Mouse (Mus musculus) CH12.LX (cell line): ENCODE results near the gene Rpl18a. TPM values are rescaled to one million over a fixed set of nuclear protein-coding genes. Genes with fewer than 3 reads are reported as not detected.

Source experiments
- DNase-seq: peaks from one replicate; pipeline ENCODE4 v3.0.0-alpha.2; 2013; ENCODE audit errors: extremely low read depth
- H3K27ac ChIP-seq: 2 replicates; pipeline ENCODE4 v1.5.1; 2012; ENCODE audit warnings: low read depth, mild to moderate bottlenecking, control low read depth, moderate library complexity; ENCODE audit not compliant: insufficient read depth
- H3K27me3 ChIP-seq: replicated peaks from 2 replicates; pipeline ENCODE3; 2012; ENCODE audit warnings: inconsistent platforms
- H3K36me3 ChIP-seq, 2 experiments: replicated peaks in 1 of 2; 2 replicates each; pipeline versions ENCODE3 to v1.6.1; 2012; ENCODE audit warnings: inconsistent platforms in 1 of 2, low read length in 1 of 2, mild to moderate bottlenecking in 1 of 2, mixed read lengths in 1 of 2, moderate library complexity in 1 of 2; ENCODE audit not compliant: control insufficient read depth in 1 of 2, insufficient read depth in 1 of 2
- H3K4me1 ChIP-seq, 2 experiments: 2 replicates each; pipeline ENCODE4 v1.6.1; 2012; ENCODE audit warnings: inconsistent platforms in 1 of 2, moderate library complexity in 1 of 2; ENCODE audit not compliant: insufficient read depth in 2 of 2, control insufficient read depth in 1 of 2
- H3K4me2 ChIP-seq: 2 replicates; pipeline ENCODE4 v1.6.1; 2012; ENCODE audit warnings: low read depth, mild to moderate bottlenecking, control low read depth; ENCODE audit not compliant: poor library complexity, insufficient read depth, severe bottlenecking
- H3K4me3 ChIP-seq, 3 experiments: fragments of 150-350 bp in 1 of 3; sonication (generic) in 1 of 3; replicated peaks in 1 of 3; 2 replicates each; pipeline versions ENCODE3 to v1.5.1; 2011 to 2012; ENCODE audit warnings: low read depth in 2 of 3, low read length in 2 of 3, mild to moderate bottlenecking in 2 of 3, moderate library complexity in 2 of 3, control low read depth in 1 of 3, improper control_type of control experiment in 1 of 3, inconsistent platforms in 1 of 3, mixed read lengths in 1 of 3; ENCODE audit not compliant: poor library complexity in 1 of 3
- H3K79me2 ChIP-seq: replicated peaks from 2 replicates; pipeline ENCODE4 v1.6.1; 2012; ENCODE audit warnings: mild to moderate bottlenecking, moderate library complexity; ENCODE audit not compliant: control insufficient read depth, poor library complexity, insufficient read depth, severe bottlenecking; ENCODE audit errors: extremely low read depth
- H3K9ac ChIP-seq: 2 replicates; pipeline ENCODE4 v1.6.1; 2012; ENCODE audit warnings: low read depth, mild to moderate bottlenecking, control low read depth, moderate library complexity; ENCODE audit not compliant: insufficient read depth
- H3K9me3 ChIP-seq: replicated peaks from 2 replicates; pipeline ENCODE3; 2012; ENCODE audit warnings: low read length, inconsistent platforms, mixed read lengths
- BHLHE40 ChIP-seq: IDR thresholded peaks from 2 replicates; pipeline ENCODE4 v1.6.1; 2011; ENCODE audit warnings: mild to moderate bottlenecking, low read depth, low read length, improper control_type of control experiment
- CHD1 ChIP-seq: IDR thresholded peaks from 2 replicates; pipeline ENCODE4 v1.6.1; 2012; ENCODE audit warnings: low read depth, low read length, improper control_type of control experiment, inconsistent platforms
- CHD2 ChIP-seq: IDR thresholded peaks from 2 replicates; pipeline ENCODE4 v1.6.1; 2011; ENCODE audit warnings: low read length, improper control_type of control experiment
- CTCF ChIP-seq, 2 experiments: IDR thresholded peaks in 1 of 2; conservative IDR thresholded peaks in 1 of 2; 2 replicates each; pipeline ENCODE4 v1.5.1; 2011 to 2012; ENCODE audit warnings: low read depth in 2 of 2, low read length in 2 of 2, improper control_type of control experiment in 1 of 2, inconsistent platforms in 1 of 2, mild to moderate bottlenecking in 1 of 2, moderate library complexity in 1 of 2
- ELF1 ChIP-seq: IDR thresholded peaks from 2 replicates; pipeline ENCODE4 v1.6.1; 2014; ENCODE audit warnings: low read depth, mild to moderate bottlenecking, inconsistent platforms, low read length, improper control_type of control experiment
- ETS1 ChIP-seq: conservative IDR thresholded peaks from 2 replicates; pipeline ENCODE4 v1.6.1; 2012; ENCODE audit warnings: low read depth, mild to moderate bottlenecking, inconsistent platforms, low read length, improper control_type of control experiment, moderate library complexity
- GABPA ChIP-seq: IDR thresholded peaks from 2 replicates; pipeline ENCODE4 v1.6.1; 2012; ENCODE audit warnings: low read depth, low read length, improper control_type of control experiment, inconsistent platforms; ENCODE audit not compliant: insufficient replicate concordance
- IRF4 ChIP-seq: IDR thresholded peaks from 2 replicates; pipeline ENCODE4 v1.6.1; 2014; ENCODE audit warnings: low read depth, mild to moderate bottlenecking, inconsistent platforms, low read length, improper control_type of control experiment
- JUND ChIP-seq: conservative IDR thresholded peaks from 2 replicates; pipeline ENCODE4 v1.6.1; 2011; ENCODE audit warnings: low read depth, low read length, improper control_type of control experiment
- KAT2A ChIP-seq: IDR thresholded peaks from 2 replicates; pipeline ENCODE4 v1.6.1; 2012; ENCODE audit warnings: low read length, improper control_type of control experiment, inconsistent platforms; ENCODE audit not compliant: insufficient replicate concordance
- MAX ChIP-seq: IDR thresholded peaks from 2 replicates; pipeline ENCODE4 v1.6.1; 2011; ENCODE audit warnings: low read length, improper control_type of control experiment
- MEF2A ChIP-seq: IDR thresholded peaks from 2 replicates; pipeline ENCODE4 v1.6.1; 2014; ENCODE audit warnings: low read depth, mild to moderate bottlenecking, inconsistent platforms, low read length, improper control_type of control experiment, borderline replicate concordance
- MYC ChIP-seq: IDR thresholded peaks from 2 replicates; pipeline ENCODE4 v1.6.1; 2011; ENCODE audit warnings: low read depth, mild to moderate bottlenecking, improper control_type of control experiment, low read length
- NELFE ChIP-seq: IDR thresholded peaks from 2 replicates; pipeline ENCODE4 v1.6.1; 2011; ENCODE audit warnings: low read depth, low read length, improper control_type of control experiment
- NRF1 ChIP-seq: IDR thresholded peaks from 2 replicates; pipeline ENCODE4 v1.6.1; 2014; ENCODE audit warnings: low read depth, mild to moderate bottlenecking, inconsistent platforms, low read length, improper control_type of control experiment, moderate library complexity
- PAX5 ChIP-seq: IDR thresholded peaks from 2 replicates; pipeline ENCODE4 v1.6.1; 2012; ENCODE audit warnings: low read length, inconsistent platforms, mixed read lengths
- SIN3A ChIP-seq: IDR thresholded peaks from 2 replicates; pipeline ENCODE4 v1.6.1; 2012; ENCODE audit warnings: low read length, improper control_type of control experiment, inconsistent platforms
- USF1 ChIP-seq: IDR thresholded peaks from 2 replicates; pipeline ENCODE4 v1.6.1; 2014; ENCODE audit warnings: low read depth, mild to moderate bottlenecking, inconsistent platforms, low read length, improper control_type of control experiment
- ZC3H11A ChIP-seq: IDR thresholded peaks from 2 replicates; pipeline ENCODE4 v1.6.1; 2012; ENCODE audit warnings: low read depth, mild to moderate bottlenecking, inconsistent platforms, low read length, improper control_type of control experiment
- dilution Hi-C: fragments of 300-500 bp; cut with MboI; formaldehyde crosslinking; loops from 2 replicates; pipeline ENCODE4 v1.14.3; 2020; ENCODE audit warnings: low sequenced_read_pairs; ENCODE audit not compliant: extremely low pct_unique_long_range_greater_than_20kb, extremely low pct_ligation_motif_present
- in situ Hi-C: fragments of 300-500 bp; cut with MboI; formaldehyde crosslinking; loops from 3 replicates; pipeline ENCODE4 v1.14.3; 2019; ENCODE audit warnings: low sequenced_read_pairs, low pct_ligation_motif_present, low pct_unique_long_range_greater_than_20kb, mixed read lengths
- polyA plus RNA-seq: library from polyadenylated mRNA; unstranded; fragments of >175 nt; gene quantifications from 2 replicates; pipeline ENCODE4 v1.2.1, GENCODE M21; 2012; ENCODE audit warnings: low read depth; ENCODE audit not compliant: insufficient read length
- total RNA-seq, 2 experiments: library from RNA; depleted of rRNA; stranded (reverse); fragments of 300-350 nt in 1 of 2; fragments of >200 nt in 1 of 2; gene quantifications; 2 replicates each; pipeline ENCODE4 v1.2.3; 2012 to 2014

The Rpl18a gene
- total and polyA plus RNA-seq, 3 experiments: 2,035 to 5,917 (median 3,837) TPM

DNA sequence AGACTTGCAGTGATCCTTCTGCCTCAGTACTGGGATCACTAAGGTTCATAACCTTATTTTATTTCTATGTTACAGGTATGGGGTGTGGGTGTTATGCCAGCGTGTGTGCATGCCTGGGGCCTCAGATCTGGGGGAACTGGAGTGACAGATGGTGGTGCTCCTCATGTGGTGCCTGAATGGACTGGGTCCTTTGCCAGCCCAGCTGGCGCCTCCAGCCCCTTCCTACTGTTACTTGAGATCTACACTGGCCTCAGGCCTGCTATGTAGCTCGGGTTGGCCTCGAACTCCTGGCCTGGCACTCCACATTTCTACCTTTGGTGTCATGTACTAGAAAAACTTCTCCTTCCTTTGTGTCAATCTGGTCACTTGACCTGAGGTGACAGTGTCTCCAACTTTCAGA, 13.0 kb downstream of the Rpl18a start:
- DNase-seq: no peak
- Histone ChIP-seq H3K4me3 (no peak overlapping the region), H3K27me3 (no peaks in the 10 kb centered on the region)
- TF ChIP-seq CHD1 (no peak), NELFE (no peak)
- TF ChIP-seq, all 38 proteins: peak for 0
- Histone ChIP-seq H3K36me3 (peaks cover 0 to 52% of the 10 kb centered on the region in 2 experiments), H3K9ac (no peak overlapping the region), H3K4me1 (peaks cover 13 to 40% of the 10 kb centered on the region in 2 experiments), H3K79me2 (no peaks in the 10 kb centered on the region), H3K27ac (no peak overlapping the region), H3K4me2 (no peak overlapping the region), H3K9me3 (no peaks in the 10 kb centered on the region)
- in situ Hi-C loops: no loop called here
- dilution Hi-C loops: no loop called here

DNA sequence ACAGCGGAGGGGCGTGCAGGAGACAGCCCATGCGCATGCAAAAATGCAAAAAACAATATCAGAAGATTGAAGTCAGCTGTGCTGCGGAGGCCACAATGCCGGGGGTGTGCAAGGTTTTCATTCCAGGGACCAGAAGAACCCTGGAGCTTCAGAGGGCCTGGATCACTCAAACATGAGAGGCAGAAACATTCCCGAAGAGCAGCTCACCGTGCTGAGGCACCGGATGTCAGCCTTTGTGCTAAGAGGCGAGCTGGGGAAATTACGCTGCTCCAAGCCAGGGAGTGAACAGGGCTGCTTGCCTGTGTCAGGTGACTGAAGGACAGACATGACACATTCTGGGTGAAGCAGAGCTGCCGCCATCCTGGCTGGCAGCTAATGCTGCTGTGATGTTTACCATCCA, 16.7 kb downstream of the Rpl18a start:
- H3K27ac ChIP-seq: no peak overlapping the region
- TF ChIP-seq CTCF (conservative IDR thresholded peaks at IDR 0.05 in 1 of 2, IDR thresholded peaks at IDR 0.05 in 1 of 2; ENCODE audit: low read depth in 2 of 2, low read length in 2 of 2) (no peak), MYC (no peak), NELFE (no peak), MEF2A (no peak), JUND (no peak), MAX (no peak), BHLHE40 (no peak), PAX5 (no peak), ZC3H11A (no peak), NRF1 (no peak), ETS1 (no peak), IRF4 (no peak), ELF1 (no peak), KAT2A (no peak), GABPA (no peak), CHD2 (no peak), SIN3A (no peak), USF1 (no peak)
- dilution Hi-C loops: no loop called here

More for the DNA sequence above, 16.7 kb downstream of the Rpl18a start:
- H3K4me2 ChIP-seq: no peak overlapping the region
- H3K36me3 ChIP-seq: peaks cover 0 to 34% of the 10 kb centered on the region in 2 experiments
- H3K27me3 ChIP-seq: no peaks in the 10 kb centered on the region
- in situ Hi-C loops: no loop called here
- peaks cover 8 to 30% of the 10 kb centered on the region in 2 experiments for H3K4me1 ChIP-seq
- no peaks in the 10 kb centered on the region for H3K9me3 ChIP-seq
- no peak for DNase-seq
- no peak overlapping the region for H3K9ac ChIP-seq
- H3K79me2 ChIP-seq: no peaks in the 10 kb centered on the region
- H3K4me3 ChIP-seq: no peak overlapping the region
